Mouse (Mus musculus) adrenal gland, postnatal 4 days (tissue): Measurements from ENCODE around the gene Glb1l. TPM values are rescaled to one million over a fixed set of nuclear protein-coding genes. Genes with fewer than 3 reads are reported as not detected.

Source experiments
- DNase-seq, 2 experiments: peaks; one replicate each; pipeline ENCODE4 v3.0.0; 2021 to 2022; ENCODE audit warnings: low spot score in 2 of 2, mixed read lengths in 2 of 2
- total RNA-seq, 2 experiments: library from RNA; stranded (reverse); gene quantifications; 2 replicates each; pipeline ENCODE4 v1.2.3; 2021

Glb1l gene
- total RNA-seq, 2 experiments from 2014 or later, result 45.2 to 67.4 TPM

GRCm38 (mm10) chr1:75231664-75232152 is 21.1 kb upstream of the Glb1l start, which contains the start of gene A630095N17Rik:
A630095N17Rik (minus strand) TSS chr1:75232102.
- DNase-seq, result no peak

GRCm38 (mm10) chr1:75231224-75231623 is 20.6 kb upstream of the Glb1l start:
- DNase-seq, result no peak

DNA sequence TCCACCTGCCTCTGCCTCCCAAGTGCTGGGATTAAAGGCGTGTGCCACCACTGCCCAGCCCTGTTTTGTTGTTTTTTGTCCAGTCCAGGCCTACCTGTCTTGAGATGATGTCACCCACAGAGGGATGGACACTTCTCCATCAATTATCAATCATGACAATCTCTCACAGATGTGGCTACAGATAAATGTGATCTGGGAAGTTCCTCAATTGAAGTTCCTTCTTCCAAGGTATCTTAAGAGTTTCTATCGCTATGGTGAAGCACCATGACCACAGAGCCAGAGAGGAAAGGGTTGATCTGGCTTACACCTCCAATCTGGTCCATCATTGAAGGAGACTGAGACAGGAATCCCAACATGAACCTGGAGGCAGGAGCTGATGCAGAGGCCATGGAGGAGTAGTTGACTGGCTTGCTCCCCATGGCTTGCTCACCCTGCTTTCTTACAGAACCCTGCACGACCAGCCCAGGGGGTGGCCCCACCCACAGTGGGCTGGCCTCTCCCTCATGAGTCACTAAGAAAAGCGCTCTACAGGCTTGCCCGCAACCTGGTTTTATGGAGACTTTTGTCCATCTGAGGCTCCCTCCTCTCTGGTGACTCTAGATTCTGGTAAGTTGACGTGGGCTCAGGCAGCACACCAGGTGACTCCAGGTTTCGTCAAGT is 19.9 kb upstream of the Glb1l start:
- DNase-seq, result no peak

DNA sequence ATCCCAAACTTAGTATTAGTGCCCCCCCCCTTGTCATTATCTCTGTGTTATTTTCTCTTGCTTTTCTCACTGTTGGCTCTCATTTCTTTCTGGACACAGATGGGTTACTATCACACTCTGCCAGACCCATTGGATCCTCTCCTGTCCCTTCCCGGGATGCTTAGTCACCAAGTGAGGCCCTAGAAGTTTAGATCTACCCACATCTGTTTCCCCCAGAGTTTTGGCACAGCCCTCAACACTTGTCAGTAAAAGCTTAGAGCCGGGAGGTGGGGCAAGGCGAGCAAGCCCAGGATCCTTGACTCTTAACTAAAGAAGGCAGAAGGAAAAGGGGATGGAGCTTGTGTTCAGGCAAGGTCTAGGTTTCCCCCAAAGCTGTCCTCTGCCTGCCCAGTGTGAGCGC is 18.5 kb upstream of the Glb1l start:
- DNase-seq, result no peak

DNA sequence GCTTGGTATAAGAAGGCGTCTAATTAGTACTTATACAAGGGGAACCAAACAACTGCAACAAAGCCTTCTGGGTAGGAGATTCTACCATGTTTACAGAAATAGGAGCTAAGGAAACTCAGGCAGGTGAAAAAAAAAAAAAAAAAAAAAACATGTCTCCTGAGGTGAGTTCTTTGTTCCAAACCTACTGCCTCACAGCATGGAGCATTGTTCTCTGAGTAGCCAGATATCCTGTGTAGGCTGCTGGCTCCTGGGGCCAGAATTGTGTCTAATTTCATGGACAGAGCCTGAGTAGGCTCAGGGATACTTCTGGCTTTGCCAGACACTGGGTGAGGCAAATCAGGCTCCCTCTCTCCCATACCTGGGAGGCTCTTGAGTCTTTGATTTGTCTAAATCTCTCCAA is 17.0 kb upstream of the Glb1l start:
- no peak for DNase-seq

DNA sequence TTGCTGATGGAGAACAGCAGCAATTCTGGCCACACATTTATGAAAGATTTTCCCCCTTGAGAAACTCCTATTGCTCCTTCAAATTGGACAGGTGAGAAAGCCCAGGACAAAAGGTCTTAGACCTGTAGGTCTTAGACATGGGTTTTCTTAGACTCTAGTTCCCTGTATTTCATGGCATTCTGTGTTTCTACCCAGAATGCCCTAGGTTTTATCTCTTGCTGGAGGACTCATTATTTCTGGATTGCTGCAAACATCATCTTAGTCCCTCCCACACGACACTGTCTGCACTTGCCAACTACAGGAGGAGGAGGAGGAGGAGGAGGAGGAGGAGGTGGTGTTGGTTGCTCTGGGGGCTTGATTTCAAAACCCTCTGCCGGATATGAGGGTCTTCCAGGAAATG is 15.5 kb upstream of the Glb1l start:
- DNase-seq, result no peak

- no peak for DNase-seq
These were observed 14.9 kb upstream of the Glb1l start for GRCm38 (mm10) chr1:75225473-75225872.

DNA sequence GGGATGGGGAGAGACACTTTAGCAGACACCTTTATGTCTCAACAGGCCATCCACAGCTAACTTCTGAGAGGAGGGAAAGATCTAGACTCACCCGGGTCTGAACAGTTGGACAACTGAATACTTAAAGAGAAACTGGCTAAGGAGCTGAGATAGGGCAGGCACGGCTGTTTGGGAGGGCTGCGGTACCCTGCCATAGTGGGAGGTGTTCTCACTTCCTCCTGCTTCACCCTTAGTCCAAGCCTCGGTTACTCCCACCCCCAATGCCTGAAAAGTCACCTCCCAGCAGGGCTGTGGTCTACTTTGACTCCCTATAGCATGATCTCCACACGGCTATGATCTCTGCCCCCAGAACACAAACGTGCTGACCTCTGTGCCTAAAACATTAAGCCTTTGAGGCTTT is 12.9 kb upstream of the Glb1l start:
- DNase-seq, result no peak

GRCm38 (mm10) chr1:75222926-75223325 is 12.3 kb upstream of the Glb1l start:
- no peak for DNase-seq

- no peak for DNase-seq
These were observed 10.9 kb upstream of the Glb1l start for GRCm38 (mm10) chr1:75221538-75221937.

- no peak for DNase-seq
These were observed 8.9 kb upstream of the Glb1l start, which contains the start of gene Tuba4a for GRCm38 (mm10) chr1:75219531-75219930. Tuba4a (minus strand) TSS chr1:75219865.

GRCm38 (mm10) chr1:75219078-75219477 is 8.5 kb upstream of the Glb1l start:
- peak in 1 of 2 experiments; percentile 63 for DNase-seq

DNA sequence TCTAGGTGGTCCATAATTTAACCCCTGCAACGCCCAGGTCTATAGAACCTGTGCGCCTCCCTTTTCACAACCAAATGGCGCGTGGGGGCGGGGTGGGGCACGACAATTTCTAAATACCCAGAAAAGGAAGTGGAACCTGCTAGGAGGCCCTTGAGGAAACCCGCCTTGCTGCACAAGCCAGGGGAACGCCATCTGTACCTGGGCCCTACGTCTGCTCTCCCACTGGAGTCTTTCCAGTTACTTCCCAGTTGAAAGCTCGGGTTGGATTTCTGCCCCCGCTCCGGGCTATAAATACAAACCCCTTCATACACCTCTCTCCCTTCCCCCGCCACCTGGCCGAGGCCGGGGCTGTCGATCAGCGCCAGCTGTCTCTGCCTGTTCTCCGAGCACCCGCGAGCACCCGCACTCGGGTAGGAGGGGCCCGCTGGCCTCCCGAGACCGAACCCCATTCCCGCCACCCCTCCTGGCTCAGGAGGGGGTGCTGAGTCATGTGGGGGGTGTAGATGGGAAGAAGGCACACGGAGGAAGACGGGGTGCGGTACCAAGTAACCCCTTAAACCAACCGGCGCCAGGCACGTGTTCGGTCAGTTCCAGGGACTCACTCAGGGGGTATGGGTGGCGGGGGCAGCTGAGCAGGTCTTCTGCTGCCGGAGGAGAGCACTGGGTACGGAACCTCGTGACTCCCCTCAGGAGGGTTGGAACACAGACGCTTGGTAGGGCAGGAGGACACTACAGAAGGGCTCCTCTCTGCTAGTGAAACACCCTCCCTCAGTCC is 7.8 kb upstream of the Glb1l start:
- no peak for DNase-seq

DNA sequence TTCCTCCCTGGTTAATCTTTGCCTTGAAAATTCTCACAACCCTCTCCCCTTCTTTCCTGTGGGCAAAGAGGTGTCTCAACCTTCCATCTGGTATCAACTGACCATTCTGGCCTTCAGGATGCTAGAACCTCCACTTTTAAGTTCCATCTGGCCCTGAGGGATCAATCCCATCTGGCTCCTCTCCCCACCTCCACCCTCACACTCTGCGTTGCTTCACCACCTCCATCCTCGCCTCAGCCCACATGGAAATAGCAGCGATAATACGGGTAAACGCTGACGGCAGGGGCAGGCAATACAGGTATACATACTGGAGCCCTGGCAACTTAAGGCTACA is 7.2 kb upstream of the Glb1l start:
- no peak for DNase-seq

DNA sequence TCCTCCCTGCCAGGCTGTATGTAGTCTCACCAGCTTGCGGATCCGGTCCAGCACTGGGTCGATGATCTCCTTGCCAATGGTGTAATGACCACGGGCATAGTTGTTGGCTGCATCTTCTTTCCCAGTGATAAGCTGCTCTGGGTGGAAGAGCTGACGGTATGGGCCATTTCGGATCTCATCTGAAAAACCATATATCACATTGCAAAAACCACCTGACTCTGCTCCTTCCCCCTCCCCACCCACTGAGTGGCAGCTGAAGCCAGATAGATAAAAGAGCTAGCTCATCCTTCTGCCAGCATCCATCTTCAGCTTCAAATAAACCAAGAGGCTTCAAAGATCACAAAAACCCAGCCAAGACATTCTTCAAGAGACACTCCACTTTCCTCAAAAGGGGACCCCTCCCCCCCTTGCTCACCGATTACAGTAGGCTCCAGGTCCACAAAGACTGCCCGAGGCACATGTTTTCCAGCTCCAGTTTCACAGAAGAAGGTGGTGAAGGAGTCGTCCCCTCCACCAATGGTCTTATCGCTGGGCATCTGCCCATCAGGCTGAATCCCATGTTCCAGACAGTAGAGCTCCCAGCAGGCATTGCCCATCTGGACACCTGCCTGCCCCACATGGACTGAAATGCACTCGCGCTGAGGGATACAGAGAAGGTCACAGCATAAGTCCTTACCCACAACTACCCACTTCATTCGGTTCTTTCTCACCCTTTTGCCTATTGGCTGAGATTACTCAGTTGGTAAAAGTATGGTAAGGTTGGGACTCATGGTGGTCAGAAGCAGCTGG is 6.4 kb upstream of the Glb1l start:
- DNase-seq, result no peak

DNA sequence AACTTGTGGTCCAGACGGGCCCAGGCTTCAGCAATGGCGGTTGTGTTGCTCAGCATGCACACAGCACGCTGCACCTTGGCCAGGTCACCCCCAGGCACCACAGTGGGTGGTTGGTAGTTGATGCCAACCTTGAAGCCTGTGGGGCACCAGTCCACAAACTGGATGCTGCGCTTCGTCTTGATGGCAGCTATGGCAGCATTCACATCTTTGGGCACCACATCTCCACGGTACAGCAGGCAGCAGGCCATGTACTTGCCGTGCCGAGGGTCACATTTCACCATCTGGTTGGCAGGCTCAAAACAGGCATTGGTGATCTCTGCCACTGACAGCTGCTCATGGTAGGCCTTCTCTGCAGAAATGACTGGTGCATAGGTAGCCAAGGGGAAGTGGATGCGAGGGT is 5.2 kb upstream of the Glb1l start:
- no peak for DNase-seq

DNA sequence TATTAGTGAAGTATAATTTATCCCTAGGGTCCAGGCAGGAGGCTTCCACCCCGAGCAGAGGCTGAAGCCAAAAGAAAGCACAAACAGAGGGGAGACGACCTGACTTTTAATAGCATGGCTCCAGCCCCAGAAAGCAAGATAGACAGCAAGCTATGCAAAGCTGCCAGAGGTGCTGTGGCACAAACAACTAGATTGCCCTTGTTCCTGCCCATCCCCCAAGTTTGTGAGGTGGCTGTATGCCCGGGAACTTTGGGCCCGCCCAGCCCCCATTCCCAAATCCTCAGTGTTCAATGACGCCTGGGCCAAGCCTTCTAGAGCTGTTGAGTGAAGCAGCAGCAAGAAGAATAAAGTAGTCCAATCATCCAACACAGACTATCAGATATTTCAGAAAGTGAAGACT is 4.3 kb upstream of the Glb1l start:
- no peak for DNase-seq

DNA sequence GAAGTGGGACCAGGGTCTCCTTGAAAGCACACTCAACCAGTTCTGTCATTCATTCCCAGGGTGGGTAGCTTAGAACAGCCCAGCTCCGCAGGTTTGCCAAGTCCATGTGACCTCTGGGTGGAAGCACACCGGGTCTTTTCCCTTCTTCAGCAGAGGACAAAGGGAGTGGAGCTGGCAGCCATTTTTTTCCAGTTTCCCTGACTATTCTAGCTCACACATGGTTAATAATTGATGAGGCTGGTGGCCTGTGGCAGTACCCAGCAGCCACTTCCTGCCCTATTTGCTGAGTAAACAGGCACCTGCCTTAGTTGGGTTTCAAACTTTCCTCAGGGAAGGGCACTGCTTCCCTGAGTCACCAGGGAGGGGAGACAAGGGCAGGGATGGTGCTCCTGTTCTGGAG is 3.8 kb upstream of the Glb1l start:
- no peak for DNase-seq

DNA sequence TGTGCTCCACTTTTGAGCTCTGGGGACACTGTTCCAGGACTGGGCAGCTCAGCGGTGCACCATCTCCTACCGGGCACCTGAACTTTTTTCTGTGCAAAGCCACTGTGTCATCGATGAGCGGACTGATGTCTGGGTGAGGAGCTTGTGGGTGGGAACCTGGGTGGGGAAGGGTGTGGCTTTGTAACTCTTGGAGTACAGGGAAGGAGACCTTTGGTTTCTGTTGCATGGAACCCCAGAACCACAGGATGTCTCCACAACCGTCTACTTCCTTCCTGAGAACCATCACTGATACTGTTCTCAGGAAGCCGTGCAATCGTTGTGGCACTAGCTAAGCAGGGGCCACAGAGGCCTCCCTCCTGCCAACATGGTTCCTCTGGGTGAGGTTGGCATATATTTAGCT is 2.5 kb upstream of the Glb1l start:
- no peak for DNase-seq

- DNase-seq, result no peak
These were observed 1.9 kb upstream of the Glb1l start for GRCm38 (mm10) chr1:75212542-75212941.

DNA sequence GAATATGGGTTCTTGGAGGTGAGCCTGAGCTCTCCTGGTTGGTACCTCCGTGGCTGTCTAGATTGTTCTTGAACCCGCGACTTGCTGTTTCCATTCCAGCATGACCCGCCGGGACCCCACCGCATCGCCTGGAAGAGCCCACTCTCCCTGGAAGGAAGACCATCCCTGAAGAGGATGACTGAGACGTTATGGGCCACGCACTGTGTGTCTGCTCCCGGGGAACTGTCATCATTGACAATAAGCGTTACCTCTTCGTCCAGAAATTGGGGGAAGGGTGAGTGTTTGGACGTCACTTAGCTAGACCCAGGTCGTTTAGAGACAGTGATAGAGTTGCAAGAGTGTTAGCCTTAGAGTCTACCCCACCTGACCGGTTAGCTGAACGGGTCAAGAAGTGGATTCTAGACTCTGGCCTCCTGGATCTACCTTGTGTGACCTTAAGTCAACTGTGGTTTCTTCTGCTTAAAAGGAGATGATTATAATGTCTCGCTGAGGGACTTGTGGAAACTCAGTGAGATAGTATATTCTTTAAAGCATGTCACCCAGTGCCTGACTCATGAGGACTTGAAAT is 612 bp upstream of the Glb1l start:
- no peak for DNase-seq
